Mouse (Mus musculus) CD8-positive naive resting alpha-beta T cell, adult 2 months (primary cell): ENCODE data around the gene Nat10.

Source experiments
- DNase-seq, 2 experiments: peaks; one replicate each; pipeline ENCODE4 v3.0.0; 2022; ENCODE audit warnings: low read depth in 2 of 2, low spot score in 2 of 2

Nat10 gene

GRCm38 (mm10) chr2:103746096-103746495 lies 15.0 kb downstream of the Nat10 start:
- no peak for DNase-seq

GRCm38 (mm10) chr2:103745481-103745880 lies 15.6 kb downstream of the Nat10 start:
- no peak for DNase-seq

DNA sequence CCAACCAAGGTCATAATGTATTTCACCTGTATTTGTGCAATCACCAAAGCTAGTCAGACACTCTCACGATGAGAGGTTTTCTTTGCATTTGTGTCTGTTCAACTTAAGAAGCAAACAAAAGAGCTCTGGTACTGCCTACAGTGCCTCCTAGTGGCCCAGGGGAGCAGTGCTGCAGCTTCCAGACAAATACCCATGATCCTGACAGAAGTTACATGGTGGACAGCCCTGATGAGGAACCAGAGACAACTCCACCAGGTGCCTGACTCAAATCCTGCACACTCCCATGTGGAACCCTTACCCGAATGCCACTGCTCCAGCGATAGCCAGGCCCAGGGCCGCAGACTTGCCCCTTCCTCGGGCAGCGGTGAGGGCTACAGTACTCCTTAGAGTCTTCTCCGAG lies 17.1 kb downstream of the Nat10 start:
- DNase-seq, result peak; percentile 57 to 71

GRCm38 (mm10) chr2:103743536-103743935 lies 17.5 kb downstream of the Nat10 start:
- no peak for DNase-seq

DNA sequence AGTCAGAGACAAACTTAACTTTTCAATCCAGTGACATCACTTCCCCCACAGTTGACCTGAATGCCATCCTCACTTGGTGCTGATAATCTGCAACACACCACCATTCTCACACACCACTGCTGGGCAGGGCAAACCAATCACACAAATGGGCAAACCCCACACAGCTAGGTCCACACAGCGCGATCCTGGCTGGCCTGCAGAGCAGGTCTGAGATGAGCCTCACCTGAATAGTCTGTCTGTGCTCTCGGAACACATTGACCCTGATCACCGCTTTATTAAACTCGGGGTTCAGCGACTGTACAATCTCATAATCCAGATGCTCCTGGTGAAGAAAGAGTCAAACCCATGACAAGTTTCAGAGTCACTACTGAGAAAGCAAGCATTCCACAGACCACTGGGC lies 18.2 kb downstream of the Nat10 start:
- no peak for DNase-seq

DNA sequence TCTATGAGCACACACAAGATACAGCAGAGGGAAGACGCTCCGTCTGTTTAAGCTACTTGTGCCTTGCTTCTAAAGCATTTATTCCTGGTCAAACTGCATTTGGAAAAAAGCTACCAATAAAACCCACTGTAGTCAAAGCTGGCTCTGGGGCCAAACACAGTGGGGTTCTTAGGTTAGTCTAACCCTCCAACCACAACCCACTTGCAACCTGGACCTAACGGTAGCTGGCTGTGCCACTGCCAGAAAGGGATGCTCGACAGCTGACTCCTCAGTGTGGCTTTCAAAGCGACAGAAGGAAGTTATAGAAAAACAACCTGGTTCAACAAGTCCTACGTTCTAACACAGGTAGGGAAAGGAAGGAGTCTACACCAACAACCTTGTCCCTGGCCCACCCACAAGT lies 29.6 kb downstream of the Nat10 start:
- DNase-seq, result no peak

DNA sequence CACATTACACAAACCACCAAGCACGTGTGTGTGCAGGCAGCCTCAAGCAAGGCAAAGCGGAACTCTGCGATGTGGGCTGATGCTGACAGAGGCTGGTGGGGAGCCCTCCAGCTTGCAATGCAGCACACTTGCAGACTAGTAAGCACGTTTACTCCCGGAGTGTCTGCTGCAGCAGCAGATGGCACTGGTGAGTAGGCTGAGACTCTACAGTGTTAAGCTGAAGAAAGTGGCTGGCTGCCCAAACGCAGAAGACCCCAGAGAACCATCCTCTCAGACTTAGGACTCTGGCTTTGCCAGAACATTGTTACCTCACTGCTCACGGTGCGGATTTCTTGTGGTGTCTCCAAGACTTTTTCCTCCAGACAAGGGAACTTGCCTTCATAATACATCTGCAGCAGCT lies 30.1 kb downstream of the Nat10 start:
- no peak for DNase-seq

DNA sequence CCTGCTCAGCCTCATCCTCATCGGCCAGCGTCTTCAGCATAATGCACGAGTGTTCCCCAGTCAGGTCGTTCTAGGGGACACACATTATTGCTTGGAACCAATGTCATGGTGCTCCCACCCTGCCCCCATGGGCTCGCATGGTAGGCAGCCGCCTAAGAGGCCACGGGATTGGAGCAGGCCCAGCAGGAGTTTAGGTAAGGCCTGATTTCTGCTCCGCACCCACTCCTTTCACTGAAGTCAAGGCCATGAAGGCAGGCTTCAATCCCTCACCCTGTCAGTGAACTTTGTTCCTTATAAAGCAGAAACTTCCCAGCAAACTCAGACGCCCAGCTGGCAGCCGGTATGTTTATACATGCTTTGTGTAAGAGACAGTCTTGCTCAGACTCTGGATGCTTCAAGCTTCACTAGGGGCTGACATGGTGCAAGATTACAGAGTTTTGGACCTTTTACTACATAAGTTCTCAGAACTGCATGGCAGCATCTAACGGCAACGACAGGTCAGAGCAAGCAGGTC lies 33.0 kb downstream of the Nat10 start:
- no peak for DNase-seq

GRCm38 (mm10) chr2:103724521-103724920 lies 36.5 kb downstream of the Nat10 start:
- DNase-seq, result no peak

DNA sequence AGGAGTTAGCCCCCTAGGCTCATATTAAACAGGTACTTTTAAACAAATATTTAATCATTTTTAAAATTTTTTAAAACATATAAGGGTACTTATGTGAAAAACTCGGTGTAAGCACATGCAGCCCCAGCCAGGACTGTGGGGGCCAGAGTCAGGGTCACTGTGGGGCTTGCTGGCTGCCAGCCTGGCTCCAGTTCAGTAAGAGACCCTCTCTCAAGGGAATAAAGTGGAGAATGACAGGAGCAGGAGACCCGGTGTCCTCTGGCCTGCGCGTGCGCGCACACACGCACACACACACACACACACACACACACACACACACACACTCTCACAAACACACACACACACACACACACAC lies 41.8 kb downstream of the Nat10 start:
- no peak for DNase-seq

DNA sequence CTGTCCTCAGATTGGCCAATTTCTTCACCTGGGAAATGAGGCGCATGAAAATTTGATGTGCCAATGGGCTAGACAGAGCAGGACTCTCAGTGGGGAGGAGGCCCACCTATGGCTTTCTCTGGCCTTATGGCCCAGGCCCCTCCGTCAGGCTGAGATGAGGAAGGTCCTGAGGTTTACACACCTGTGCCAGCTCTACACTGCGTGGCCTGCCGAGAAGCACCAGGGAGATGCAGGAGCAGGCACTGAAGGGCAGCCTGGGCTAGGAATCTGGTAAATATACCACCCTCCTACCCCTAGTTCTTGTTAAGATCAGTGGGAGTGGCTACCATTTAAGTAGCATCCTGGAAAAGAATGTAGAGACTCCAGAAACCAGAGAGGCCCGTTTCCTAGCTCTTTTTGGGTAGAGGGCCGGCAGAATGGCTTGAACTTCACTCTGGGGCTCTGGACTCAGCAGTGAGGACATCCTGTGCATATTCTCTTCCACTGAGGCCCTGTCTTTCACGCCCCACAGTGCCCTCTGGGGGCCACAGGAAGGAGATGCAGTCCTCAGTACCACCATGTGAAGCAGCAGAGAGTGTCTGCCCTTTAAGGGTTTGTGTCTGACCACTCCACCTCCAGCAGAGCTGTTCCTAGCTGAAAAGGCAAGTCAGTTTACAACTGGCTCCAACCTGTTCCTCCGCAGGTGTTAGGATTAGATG lies 42.3 kb downstream of the Nat10 start:
- DNase-seq, result peak; percentile 60 to 68

DNA sequence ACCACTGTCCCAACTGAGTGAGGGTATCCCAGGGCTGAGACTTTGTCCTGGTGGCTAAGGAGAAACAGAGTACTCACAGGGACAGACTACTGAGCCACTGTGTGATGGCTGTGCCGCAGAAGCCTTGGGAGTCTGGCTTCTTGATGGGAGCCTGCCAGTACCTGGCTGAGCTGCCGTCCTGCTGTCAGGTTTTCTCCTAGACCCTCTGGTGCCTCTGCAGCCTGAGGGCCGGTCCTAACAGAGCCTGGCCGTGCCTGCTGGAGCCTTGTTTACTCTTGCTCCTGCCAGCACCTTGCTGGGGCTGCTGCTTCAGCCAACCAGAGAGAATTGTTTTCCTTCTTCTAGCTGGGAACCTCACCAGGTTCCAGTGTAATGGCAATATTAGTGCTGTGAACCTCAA lies 46.7 kb downstream of the Nat10 start:
- no peak for DNase-seq

- DNase-seq, result no peak
Observed at GRCm38 (mm10) chr2:103713831-103714230, 47.2 kb downstream of the Nat10 start.

- no peak for DNase-seq
Observed at GRCm38 (mm10) chr2:103710849-103711248, 50.2 kb downstream of the Nat10 start.

GRCm38 (mm10) chr2:103707056-103707776 lies 53.9 kb downstream of the Nat10 start:
- no peak for DNase-seq

- DNase-seq, result no peak
Observed at GRCm38 (mm10) chr2:103706226-103706625, 54.8 kb downstream of the Nat10 start.

- DNase-seq, result no peak
Observed at GRCm38 (mm10) chr2:103705826-103706225, 55.2 kb downstream of the Nat10 start.

- no peak for DNase-seq
Observed at GRCm38 (mm10) chr2:103703865-103704264, 57.2 kb downstream of the Nat10 start.

DNA sequence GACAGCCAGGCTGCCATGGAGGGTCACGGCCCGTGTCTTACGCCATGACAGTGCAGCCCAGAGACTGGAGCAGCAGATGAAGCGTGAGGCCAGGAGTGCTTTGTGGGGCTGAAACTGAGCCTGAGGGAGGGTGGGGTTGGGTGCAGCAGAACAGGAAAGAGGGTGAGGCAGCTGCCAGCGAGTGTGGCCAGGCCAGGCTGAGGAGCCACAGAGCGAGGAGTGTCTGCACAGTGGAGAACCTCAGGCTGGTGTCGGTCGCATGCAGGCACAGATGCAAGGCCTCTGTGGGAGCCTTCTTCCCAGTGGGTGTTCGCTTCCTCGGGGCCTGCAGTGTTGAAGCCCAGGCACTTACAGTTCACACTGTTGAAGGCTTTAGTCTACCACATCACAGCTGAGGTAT lies 57.7 kb downstream of the Nat10 start:
- DNase-seq, result peak in 1 of 2 experiments; percentile 24

- DNase-seq, result no peak
Observed at GRCm38 (mm10) chr2:103700514-103700913, 60.6 kb downstream of the Nat10 start.

- no peak for DNase-seq
Observed at GRCm38 (mm10) chr2:103696177-103696576, 64.9 kb downstream of the Nat10 start.

DNA sequence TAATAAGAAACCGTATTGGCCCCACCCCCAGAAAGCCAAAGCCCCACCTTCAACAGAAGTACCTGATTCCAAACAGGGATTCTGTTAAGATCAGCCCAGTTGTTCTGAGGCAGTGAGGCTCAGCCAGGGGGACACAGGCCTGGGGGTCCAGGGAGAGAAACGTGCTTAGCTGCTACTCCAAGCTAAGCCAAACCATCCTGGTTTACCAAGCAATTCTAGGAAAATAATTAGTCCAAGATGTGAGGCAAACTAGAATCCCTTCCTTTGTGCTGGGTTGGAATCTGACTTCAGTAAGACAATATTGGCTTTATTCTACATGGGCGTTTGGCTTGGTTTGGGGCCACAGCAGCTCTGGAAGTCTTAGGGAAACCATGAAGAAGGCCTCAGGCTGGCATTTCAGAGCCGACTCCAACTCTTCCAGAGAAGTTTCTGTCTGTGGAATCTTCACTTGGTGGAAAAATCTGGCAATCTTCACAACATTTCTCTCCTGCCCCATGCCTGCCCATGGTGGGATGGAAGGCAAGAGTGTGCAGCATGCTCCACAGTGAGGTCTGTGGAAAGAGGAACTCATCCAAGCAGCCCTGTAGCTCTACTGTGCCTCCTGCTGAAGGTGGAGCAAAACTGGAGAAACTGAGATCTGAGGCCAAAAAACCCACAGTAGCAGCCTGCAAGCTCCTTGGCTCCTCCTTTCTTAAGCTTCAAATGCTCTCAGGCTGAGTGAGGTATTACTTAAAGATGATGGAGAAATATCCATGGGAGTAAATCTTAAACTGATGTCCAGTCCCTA lies 66.1 kb downstream of the Nat10 start:
- DNase-seq, result no peak
